Mouse (Mus musculus): Measurements from ENCODE around the gene Cnnm2.
A peak's percentile ranks its signal among the peaks of the same experiment; 100 is the strongest.

The Cnnm2 gene

DNA sequence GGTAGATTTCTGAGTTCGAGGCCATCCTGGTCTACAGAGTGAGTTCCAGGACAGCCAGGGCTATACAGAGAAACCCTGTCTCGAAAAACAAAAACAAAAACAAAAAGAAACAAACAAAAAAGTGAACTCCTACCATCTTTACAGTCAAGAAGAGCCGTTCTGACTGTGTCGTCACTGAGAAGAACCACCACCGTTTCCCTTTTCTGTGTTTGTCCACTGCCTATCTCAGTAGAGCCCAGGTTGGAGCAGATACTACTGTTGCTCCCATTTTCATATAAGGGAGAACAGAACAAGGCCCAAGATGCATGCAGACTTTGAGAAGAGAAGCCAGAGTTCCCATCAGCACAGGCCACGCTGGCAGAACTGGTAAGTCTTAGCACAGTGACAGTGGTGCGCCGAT is 129.3 kb downstream of the Cnnm2 start:
- DNase-seq, result no peak

DNA sequence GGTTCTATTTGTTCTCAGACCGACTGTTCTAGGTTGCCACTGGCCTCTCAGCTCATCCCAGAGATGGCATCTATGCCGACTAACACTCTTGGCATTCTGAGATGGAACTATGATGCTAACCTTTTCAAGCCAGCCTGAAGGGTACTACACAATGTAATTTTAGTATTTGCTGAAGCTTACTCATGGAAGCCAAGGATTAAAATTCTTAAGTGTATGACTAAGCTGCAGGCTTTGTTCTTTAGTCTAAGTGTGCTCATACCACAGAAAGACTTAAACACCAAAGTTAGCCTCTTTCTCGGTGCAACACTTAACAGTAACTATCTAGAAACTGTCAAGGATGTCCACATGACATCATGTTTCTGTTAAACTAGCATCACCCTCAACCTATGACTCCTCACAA is 131.5 kb downstream of the Cnnm2 start:
- DNase-seq, result no peak

DNA sequence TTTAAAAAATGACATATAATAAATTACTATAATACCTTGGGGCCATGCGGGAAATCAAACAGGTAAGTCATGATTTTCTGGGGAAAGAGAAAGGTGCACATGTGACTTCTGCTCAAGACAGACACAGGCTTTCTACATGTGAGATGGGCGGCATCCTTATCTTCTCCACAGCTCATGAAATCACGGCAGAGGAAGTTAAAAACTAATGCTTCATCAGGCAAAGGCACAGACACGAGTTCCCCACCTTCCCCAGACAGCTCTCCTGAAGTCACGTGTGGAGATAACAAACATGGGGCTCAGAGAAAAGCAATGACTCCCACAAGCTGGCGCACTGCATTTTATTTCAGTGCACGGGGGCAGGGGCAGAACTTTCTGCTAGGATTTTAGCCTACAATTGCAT is 132.1 kb downstream of the Cnnm2 start:
- no peak for DNase-seq

- no peak for DNase-seq
These were observed 135.7 kb downstream of the Cnnm2 start for GRCm38 (mm10) chr19:46897135-46897534.

DNA sequence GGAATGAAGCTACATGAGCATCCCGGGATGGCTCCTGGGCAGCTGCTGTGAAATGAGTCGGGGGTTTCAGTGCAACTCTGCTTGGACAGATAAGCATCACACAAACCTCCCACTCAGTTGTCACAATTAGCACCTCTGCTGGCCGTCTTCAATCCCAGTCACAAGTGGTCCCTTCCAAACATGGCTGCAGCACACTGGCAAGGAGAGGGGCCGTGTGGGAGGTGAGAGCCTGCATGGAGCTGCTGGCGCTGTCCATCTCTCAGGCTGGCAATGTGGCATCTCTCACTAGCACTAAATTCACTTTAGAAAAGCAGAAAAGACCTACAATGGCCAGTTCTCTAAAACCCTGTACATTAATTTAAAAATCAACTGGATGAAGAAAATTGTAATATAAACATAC is 136.8 kb downstream of the Cnnm2 start:
- DNase-seq, result no peak

- no peak for DNase-seq
These were observed 137.9 kb downstream of the Cnnm2 start for GRCm38 (mm10) chr19:46899306-46899705.

DNA sequence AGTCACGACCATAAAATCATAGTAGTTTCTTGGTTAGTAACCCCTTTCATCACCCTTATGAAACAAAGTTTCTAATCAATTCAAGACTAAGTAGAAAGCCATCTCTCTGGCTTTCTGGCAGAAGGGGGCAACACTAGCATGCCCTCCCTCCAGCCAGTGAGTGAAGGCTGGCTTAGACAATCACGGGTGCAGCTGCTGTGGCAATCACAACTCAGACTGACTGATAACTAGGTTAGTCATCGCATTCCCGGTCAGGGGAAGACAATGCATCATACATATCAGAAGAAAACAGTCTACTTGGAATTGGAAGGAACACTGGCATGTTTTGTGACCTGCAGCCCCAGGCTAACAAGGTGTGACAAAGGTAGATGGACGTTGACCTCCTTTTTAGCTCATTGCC is 138.5 kb downstream of the Cnnm2 start:
- DNase-seq, result no peak

DNA sequence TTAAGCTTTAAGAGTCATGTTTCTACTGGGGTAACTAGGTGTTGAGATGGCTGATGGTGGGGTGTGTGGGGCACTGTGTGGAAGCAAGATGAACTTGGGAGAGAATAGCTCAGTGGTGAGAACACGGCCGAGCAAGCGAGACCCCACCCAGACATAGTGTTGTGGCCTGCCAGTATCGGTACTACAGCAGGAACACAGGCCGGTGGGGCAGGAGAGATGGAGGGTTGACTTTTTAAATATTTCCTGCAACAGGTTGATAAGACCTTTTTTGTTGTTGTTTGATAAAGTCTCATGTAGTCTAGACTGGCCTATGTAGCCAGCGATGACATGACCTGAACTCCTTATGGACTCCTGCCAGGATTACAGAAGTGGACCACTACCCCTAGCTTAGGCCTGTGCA is 139.4 kb downstream of the Cnnm2 start:
- no peak for DNase-seq

DNA sequence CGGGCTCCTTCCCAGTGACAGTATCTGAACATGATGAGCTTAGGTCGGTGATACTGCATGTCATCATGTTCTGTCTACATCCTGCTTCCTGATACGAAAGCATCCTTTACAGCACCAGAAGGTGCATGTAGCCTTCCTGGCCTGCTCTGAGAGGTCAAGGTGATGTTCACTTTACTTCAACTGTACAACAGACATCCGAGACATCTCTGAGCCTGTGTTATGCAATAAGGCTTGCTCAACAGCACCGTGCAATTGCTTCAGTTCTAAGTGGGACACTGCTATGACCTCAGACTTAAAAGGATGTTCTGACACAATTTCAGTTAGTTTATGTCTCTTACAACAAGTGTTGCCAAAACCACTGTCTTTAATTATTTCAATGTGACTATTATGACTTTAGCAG is 139.9 kb downstream of the Cnnm2 start:
- DNase-seq, result no peak

GRCm38 (mm10) chr19:46903379-46903778 is 142.0 kb downstream of the Cnnm2 start:
- no peak for DNase-seq

- no peak for DNase-seq
These were observed 143.5 kb downstream of the Cnnm2 start for GRCm38 (mm10) chr19:46904907-46905306.

GRCm38 (mm10) chr19:46905383-46905782 is 144.0 kb downstream of the Cnnm2 start:
- no peak for DNase-seq

- DNase-seq, result no peak
These were observed 144.6 kb downstream of the Cnnm2 start for GRCm38 (mm10) chr19:46905971-46906370.

DNA sequence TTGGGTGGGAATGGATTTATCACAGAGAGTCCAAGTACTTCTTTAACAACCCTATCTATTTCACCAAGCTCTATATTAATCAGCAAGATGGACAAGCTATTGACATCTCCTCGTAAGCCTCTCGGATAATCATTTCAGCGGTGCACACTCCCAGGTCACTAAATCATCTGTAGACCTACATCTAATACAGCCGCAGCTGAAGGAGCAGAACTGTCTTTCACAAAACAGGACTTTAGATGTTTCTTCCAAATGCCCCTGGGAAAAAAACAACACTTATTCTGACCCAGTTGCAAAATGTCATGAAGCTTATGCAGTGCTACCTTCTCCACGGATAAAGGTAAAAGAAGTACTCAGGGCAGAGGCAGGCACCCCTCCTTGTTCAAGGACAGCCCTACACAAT is 146.8 kb downstream of the Cnnm2 start:
- DNase-seq, result no peak

DNA sequence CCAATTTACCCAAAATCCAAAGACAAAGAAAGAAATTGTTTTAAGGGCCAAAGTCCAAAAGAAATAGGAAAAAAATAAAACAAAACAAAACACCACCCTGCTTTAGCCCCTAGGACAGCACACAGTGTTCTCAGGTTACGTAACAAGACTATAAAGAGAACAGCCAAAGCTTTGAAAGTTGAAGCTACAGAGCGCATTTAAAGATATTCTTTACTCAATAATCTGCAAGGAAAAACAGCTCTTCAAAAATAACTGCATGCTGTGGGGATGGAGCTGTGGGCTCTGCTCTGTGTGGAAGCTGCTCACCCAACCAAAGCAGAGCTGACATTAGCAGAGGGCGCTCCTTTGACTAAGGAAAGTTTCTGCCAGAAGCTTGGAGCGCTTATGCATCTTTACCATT is 147.6 kb downstream of the Cnnm2 start:
- DNase-seq, result no peak

DNA sequence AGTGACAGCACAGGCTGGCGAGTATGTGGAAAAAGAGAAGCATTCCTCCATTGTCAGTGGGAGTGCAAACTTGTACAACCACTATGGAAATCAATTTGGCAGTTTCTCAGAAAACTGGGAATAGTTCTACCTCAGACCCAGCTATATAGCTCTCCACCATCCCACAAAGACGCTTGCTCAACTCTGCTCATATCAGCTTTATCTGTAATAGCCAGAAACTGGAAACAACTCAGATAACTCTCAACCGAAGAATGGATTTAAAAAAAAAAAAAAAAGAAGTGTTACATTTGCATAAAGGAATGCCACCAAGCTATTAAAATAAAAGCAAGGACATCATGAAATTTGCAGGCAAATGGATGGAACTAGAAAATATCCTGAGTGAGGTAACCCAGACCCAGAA is 150.1 kb downstream of the Cnnm2 start:
- DNase-seq, result no peak

- DNase-seq, result no peak
These were observed 152.2 kb downstream of the Cnnm2 start for GRCm38 (mm10) chr19:46913626-46914025.

DNA sequence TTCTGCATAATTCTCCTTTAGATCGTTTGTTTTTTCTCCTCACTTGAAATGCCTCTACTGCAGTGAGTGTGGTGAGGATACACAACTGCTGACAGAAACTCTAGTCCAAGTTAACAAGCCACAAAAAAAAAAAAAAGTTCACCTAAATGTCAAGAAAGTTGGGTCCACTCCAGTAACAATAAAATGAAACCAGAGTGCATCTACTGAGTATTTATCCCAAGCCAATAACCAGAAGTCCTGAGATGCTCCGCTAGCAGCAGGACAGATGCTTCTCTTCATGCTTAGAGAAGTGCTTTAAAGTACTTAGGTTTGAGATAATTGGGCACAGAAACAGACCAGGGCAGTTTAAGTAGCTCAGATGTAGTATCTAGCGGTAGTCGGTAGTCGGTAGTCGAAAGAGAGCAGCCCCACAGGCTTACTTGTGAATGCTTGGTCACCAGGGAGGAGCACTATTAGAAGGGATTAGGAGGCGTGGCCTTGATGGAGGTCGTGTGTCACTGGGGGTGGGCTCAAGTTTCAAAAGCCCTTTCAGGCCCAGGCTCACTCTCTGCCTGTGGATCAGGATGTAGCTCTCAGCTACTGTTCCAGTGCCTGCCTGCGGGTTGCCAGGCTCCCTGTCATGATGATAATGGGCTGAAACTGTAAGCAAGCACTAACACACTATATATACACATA is 154.1 kb downstream of the Cnnm2 start:
- DNase-seq, result no peak

DNA sequence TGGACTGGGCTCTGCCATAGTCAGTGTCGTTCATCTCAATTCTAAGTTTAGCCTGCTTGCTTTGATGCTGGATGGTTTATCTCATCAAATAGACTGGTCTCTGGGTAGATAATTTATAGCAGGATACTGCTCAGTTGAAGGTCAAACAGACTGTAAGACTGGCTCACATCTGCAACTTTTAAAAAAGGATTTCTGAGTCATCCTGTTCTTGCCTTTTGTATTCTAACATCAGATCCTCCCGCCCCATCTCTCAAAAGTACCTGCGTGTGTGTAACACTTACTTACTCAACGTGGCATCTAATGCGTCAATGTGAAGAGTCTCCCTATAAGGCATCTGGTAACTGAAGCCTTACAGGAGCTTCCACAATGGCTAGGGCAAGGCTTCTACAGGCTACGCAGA is 159.2 kb downstream of the Cnnm2 start:
- no peak for DNase-seq

GRCm38 (mm10) chr19:46926357-46926756 is 165.0 kb downstream of the Cnnm2 start:
- DNase-seq, result peak; percentile 43

- DNase-seq, result peak; percentile 45
These were observed 165.6 kb downstream of the Cnnm2 start for GRCm38 (mm10) chr19:46926951-46927350.

GRCm38 (mm10) chr19:46928136-46928535 is 166.7 kb downstream of the Cnnm2 start:
- DNase-seq, result no peak

GRCm38 (mm10) chr19:46929044-46929587 is 167.7 kb downstream of the Cnnm2 start:
- DNase-seq, result peak; percentile 33
